Mouse (Mus musculus): Measurements from ENCODE around the gene Vps45. TPM values are rescaled to one million over a fixed set of nuclear protein-coding genes. Genes with fewer than 3 reads are reported as not detected.
A peak's percentile ranks its signal among the peaks of the same experiment; 100 is the strongest.

Gene Vps45
- total RNA-seq, 2 experiments from 2014 or later = 41.8 to 47.1 TPM

GRCm38 (mm10) chr3:96082100-96082499, 23.8 kb upstream of the Vps45 start:
- intact Hi-C loops (cut with DNase I) = loop anchor here (5.0 kb wide), 1 partner anchor 65 kb away; no protein-coding TSS in a partner anchor
- DNase-seq (ENCODE audit: low spot score in 2 of 2) = no peak

- no peak for DNase-seq (ENCODE audit: low spot score in 2 of 2)
- intact Hi-C loops (cut with DNase I) = loop anchor here (5.0 kb wide), 1 partner anchor 66 kb away; no protein-coding TSS in a partner anchor
These were observed 23.4 kb upstream of the Vps45 start for GRCm38 (mm10) chr3:96081650-96082049.

GRCm38 (mm10) chr3:96081006-96081405, 22.7 kb upstream of the Vps45 start:
- intact Hi-C loops (cut with DNase I) = loop anchor here (5.0 kb wide), 1 partner anchor 66 kb away; no protein-coding TSS in a partner anchor
- no peak for DNase-seq (ENCODE audit: low spot score in 2 of 2)

GRCm38 (mm10) chr3:96078711-96079110, 20.4 kb upstream of the Vps45 start:
- no peak for DNase-seq (ENCODE audit: low spot score in 2 of 2)
- intact Hi-C loops (cut with DNase I) = no loop called here

GRCm38 (mm10) chr3:96078066-96078465, 19.8 kb upstream of the Vps45 start:
- intact Hi-C loops (cut with DNase I) = no loop called here
- DNase-seq (ENCODE audit: low spot score in 2 of 2) = no peak

- no peak for DNase-seq (ENCODE audit: low spot score in 2 of 2)
- intact Hi-C loops (cut with DNase I) = loop anchor here (5.0 kb wide), 1 partner anchor 144 kb away; the partner anchor contains the start of genes Bola1 and Hist2h2ab
These were observed 14.7 kb upstream of the Vps45 start for GRCm38 (mm10) chr3:96072921-96073486.

GRCm38 (mm10) chr3:96070241-96070640, 12.0 kb upstream of the Vps45 start:
- no peak for DNase-seq (ENCODE audit: low spot score in 2 of 2)
- intact Hi-C loops (cut with DNase I) = loop anchor here (5.0 kb wide), 1 partner anchor 147 kb away; the partner anchor contains the start of genes Bola1 and Hist2h2ab

GRCm38 (mm10) chr3:96069542-96069941, 11.3 kb upstream of the Vps45 start:
- no peak for DNase-seq (ENCODE audit: low spot score in 2 of 2)
- intact Hi-C loops (cut with DNase I) = no loop called here

GRCm38 (mm10) chr3:96069046-96069445, 10.8 kb upstream of the Vps45 start:
- no peak for DNase-seq (ENCODE audit: low spot score in 2 of 2)
- intact Hi-C loops (cut with DNase I) = no loop called here

GRCm38 (mm10) chr3:96066741-96067140, 8.5 kb upstream of the Vps45 start:
- intact Hi-C loops (cut with DNase I) = no loop called here
- DNase-seq (ENCODE audit: low spot score in 2 of 2) = no peak

GRCm38 (mm10) chr3:96065754-96066375, 7.6 kb upstream of the Vps45 start:
- intact Hi-C loops (cut with DNase I) = no loop called here
- DNase-seq (ENCODE audit: low spot score in 2 of 2) = peak; percentile 78 to 91

GRCm38 (mm10) chr3:96065147-96065546, 6.9 kb upstream of the Vps45 start:
- intact Hi-C loops (cut with DNase I) = no loop called here
- no peak for DNase-seq (ENCODE audit: low spot score in 2 of 2)

- no peak for DNase-seq (ENCODE audit: low spot score in 2 of 2)
- intact Hi-C loops (cut with DNase I) = no loop called here
These were observed 6.0 kb upstream of the Vps45 start for GRCm38 (mm10) chr3:96064217-96064616.

GRCm38 (mm10) chr3:96063299-96063698, 5.0 kb upstream of the Vps45 start:
- DNase-seq (ENCODE audit: low spot score in 2 of 2) = no peak
- intact Hi-C loops (cut with DNase I) = no loop called here

GRCm38 (mm10) chr3:96060146-96060545, 1.9 kb upstream of the Vps45 start:
- intact Hi-C loops (cut with DNase I) = no loop called here
- DNase-seq (ENCODE audit: low spot score in 2 of 2) = no peak

- intact Hi-C loops (cut with DNase I) = loop anchor here (10.0 kb wide), 1 partner anchor 173 kb away; the partner anchor contains the start of gene Ciart
- DNase-seq (ENCODE audit: low spot score in 2 of 2) = peak; percentile 89 to 95
These were observed 490 bp downstream of the Vps45 start for GRCm38 (mm10) chr3:96057747-96058204.

GRCm38 (mm10) chr3:96056031-96056430, 2.2 kb downstream of the Vps45 start:
- intact Hi-C loops (cut with DNase I) = loop anchor here (10.0 kb wide), 1 partner anchor 171 kb away; the partner anchor contains the start of gene Ciart
- no peak for DNase-seq (ENCODE audit: low spot score in 2 of 2)

GRCm38 (mm10) chr3:96055294-96055693, 3.0 kb downstream of the Vps45 start:
- DNase-seq (ENCODE audit: low spot score in 2 of 2) = no peak
- intact Hi-C loops (cut with DNase I) = loop anchor here (10.0 kb wide), 1 partner anchor 170 kb away; the partner anchor contains the start of gene Ciart

GRCm38 (mm10) chr3:96051839-96052238, 6.4 kb downstream of the Vps45 start:
- intact Hi-C loops (cut with DNase I) = loop anchor here (1.0 to 10.0 kb wide), 3 partner anchors 86 to 191 kb away; partner anchors contain the start of gene Ciart
- DNase-seq (ENCODE audit: low spot score in 2 of 2) = peak in 1 of 2 experiments; percentile 72

- no peak for DNase-seq (ENCODE audit: low spot score in 2 of 2)
- intact Hi-C loops (cut with DNase I) = loop anchor here (10.0 kb wide), 1 partner anchor 166 kb away; the partner anchor contains the start of gene Ciart
These were observed 7.1 kb downstream of the Vps45 start for GRCm38 (mm10) chr3:96051186-96051585.

GRCm38 (mm10) chr3:96050779-96051178, 7.5 kb downstream of the Vps45 start:
- intact Hi-C loops (cut with DNase I) = loop anchor here (10.0 kb wide), 1 partner anchor 166 kb away; the partner anchor contains the start of gene Ciart
- no peak for DNase-seq (ENCODE audit: low spot score in 2 of 2)

Data from left cerebral cortex, postnatal 25 days (tissue).